Mouse (Mus musculus): ENCODE data around the gene Kcnj14. TPM values are rescaled to one million over a fixed set of nuclear protein-coding genes. Genes with fewer than 3 reads are reported as not detected.

The Kcnj14 gene
- polyA plus RNA-seq, 1 experiment from 2014 or later: 0.74 TPM

DNA sequence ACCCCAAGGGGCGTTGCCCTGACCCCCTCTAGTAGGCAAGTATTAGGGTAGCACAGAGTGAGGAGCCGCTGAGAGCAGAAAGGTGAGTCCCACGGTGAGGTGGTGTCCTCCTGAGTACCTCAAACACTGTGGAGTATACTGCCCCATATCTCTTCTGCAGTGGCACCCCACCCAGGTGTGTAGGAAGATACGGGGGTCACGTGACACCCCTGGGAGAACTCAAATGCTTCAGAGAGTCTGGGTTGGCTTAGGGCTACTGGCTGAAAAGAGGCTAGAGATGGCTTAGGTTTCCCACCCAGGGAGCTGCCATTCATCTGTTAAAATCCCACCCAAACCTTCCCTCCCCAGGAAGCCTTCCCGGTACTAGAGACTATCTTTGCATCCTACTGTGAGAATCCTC is 27.6 kb downstream of the Kcnj14 start:
- 0 out of 2 replicates have a peak overlapping the region, but pooled peaks have one; percentile 54 for H3K4me3 ChIP-seq (ENCODE audit: low read depth, low read length)
- DNase-seq (ENCODE audit: low spot score): no peak
- no peaks in the 10 kb centered on the region for H3K9me3 ChIP-seq (ENCODE audit: control insufficient read depth, low read length)
- H3K9ac ChIP-seq (ENCODE audit: low read depth, low read length): no peak overlapping the region
- H3K27me3 ChIP-seq (replicated peaks; ENCODE audit: control insufficient read depth, insufficient read depth, low read length): peaks cover 73% of the 10 kb centered on the region
- H3K36me3 ChIP-seq (ENCODE audit: control insufficient read depth, insufficient read depth, low read length): no peaks in the 10 kb centered on the region
- ATAC-seq (replicated peaks; ENCODE audit: low FRiP score): peak; percentile 71
- peaks cover 34% of the 10 kb centered on the region for H3K4me1 ChIP-seq (replicated peaks; ENCODE audit: control insufficient read depth, insufficient read depth, low read length)
- peak overlapping the region; percentile 92; the same call in 1 of the 2 replicates for H3K4me2 ChIP-seq
- WGBS: 27% methylated on average over 6 of the region's 6 CpGs
- no peak overlapping the region for H3K27ac ChIP-seq (ENCODE audit: low read depth, low read length)

DNA sequence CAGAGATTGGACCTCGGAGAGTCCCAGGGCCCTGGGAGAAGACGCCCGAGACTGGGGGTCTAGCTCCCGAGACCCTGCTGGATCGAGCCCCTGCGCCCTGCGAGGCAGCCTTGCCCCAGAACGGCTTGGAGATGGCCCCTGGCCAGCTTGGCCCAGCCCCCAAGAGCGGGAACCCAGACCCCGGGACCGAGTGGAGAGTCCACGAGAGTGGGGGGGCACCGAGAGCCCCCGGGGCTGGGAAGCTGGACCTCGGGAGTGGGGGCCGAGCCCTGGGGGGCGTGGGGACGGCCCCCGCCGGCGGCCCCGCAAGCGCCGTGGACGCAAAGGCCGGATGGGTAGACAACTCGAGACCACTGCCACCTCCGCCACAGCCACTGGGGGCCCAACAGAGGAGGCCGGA is 29.6 kb downstream of the Kcnj14 start:
- peaks cover 77% of the 10 kb centered on the region for H3K27me3 ChIP-seq (replicated peaks; ENCODE audit: control insufficient read depth, insufficient read depth, low read length)
- H3K36me3 ChIP-seq (ENCODE audit: control insufficient read depth, insufficient read depth, low read length): no peaks in the 10 kb centered on the region
- H3K4me3 ChIP-seq (ENCODE audit: low read depth, low read length): no peak overlapping the region
- H3K4me2 ChIP-seq: no peak overlapping the region
- H3K27ac ChIP-seq (ENCODE audit: low read depth, low read length): no peak overlapping the region
- H3K9ac ChIP-seq (ENCODE audit: low read depth, low read length): no peak overlapping the region
- ATAC-seq (replicated peaks; ENCODE audit: low FRiP score) (no peak), DNase-seq (ENCODE audit: low spot score) (no peak)
- H3K9me3 ChIP-seq (ENCODE audit: control insufficient read depth, low read length): no peaks in the 10 kb centered on the region
- H3K4me1 ChIP-seq (replicated peaks; ENCODE audit: control insufficient read depth, insufficient read depth, low read length): peaks cover 22% of the 10 kb centered on the region
- WGBS: 90% methylated on average over 29 of the region's 29 CpGs

DNA sequence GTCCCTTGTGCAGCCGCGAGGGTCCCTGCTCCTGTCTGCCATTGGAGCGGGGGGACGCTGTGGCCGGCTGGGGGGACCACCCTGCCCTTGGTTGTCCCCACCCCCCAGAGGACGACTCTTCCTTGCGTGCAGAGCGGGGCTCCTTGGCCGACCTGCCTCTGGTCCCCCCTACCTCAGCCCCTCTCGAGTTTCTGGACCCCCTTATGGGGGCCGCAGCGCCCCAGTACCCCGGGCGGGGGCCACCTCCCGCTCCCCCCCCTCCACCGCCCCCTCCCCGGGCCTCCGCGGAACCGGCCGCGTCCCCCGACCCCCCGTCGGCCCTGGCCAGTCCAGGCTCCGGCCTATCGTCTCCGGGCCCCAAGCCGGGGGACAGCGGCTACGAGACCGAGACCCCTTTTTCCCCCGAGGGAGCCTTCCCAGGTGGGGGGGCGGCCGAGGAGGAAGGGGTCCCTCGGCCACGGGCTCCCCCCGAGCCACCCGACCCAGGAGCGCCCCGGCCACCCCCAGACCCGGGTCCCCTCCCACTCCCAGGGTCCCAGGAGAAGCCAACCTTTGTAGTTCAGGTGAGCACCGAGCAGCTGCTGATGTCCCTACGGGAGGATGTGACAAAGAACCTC is 30.5 kb downstream of the Kcnj14 start:
- H3K36me3 ChIP-seq (ENCODE audit: control insufficient read depth, insufficient read depth, low read length): no peaks in the 10 kb centered on the region
- ATAC-seq (replicated peaks; ENCODE audit: low FRiP score): no peak
- no peak for DNase-seq (ENCODE audit: low spot score)
- H3K27ac ChIP-seq (ENCODE audit: low read depth, low read length): no peak overlapping the region
- 69% methylated on average over 39 of the region's 44 CpGs for WGBS
- H3K27me3 ChIP-seq (replicated peaks; ENCODE audit: control insufficient read depth, insufficient read depth, low read length): peaks cover 71% of the 10 kb centered on the region
- no peak overlapping the region for H3K4me3 ChIP-seq (ENCODE audit: low read depth, low read length)
- H3K4me1 ChIP-seq (replicated peaks; ENCODE audit: control insufficient read depth, insufficient read depth, low read length): peaks cover 22% of the 10 kb centered on the region
- H3K9ac ChIP-seq (ENCODE audit: low read depth, low read length): no peak overlapping the region
- H3K9me3 ChIP-seq (ENCODE audit: control insufficient read depth, low read length): no peaks in the 10 kb centered on the region
- H3K4me2 ChIP-seq: no peak overlapping the region

DNA sequence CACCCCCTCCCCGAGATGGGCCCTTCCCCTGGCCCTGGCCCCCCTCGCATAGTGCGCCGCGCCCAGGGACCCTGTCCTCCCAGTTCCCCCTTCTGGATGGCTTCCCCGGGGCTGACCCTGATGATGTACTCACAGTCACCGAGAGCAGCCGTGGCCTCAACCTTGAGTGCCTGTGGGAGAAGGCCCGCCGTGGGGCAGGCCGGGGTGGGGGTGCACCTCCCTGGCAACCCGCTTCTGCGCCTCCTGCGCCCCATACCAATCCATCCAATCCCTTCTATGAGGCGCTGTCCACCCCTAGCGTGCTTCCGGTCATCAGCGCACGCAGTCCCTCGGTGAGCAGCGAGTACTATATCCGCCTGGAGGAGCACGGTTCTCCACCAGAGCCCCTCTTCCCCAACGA is 31.3 kb downstream of the Kcnj14 start:
- 66% methylated on average over 24 of the region's 24 CpGs for WGBS
- peaks cover 67% of the 10 kb centered on the region for H3K27me3 ChIP-seq (replicated peaks; ENCODE audit: control insufficient read depth, insufficient read depth, low read length)

GRCm38 (mm10) chr7:45791756-45792490 is 32.7 kb downstream of the Kcnj14 start:
- Histone ChIP-seq H3K9ac (ENCODE audit: low read depth, low read length) (no peak overlapping the region), H3K4me1 (replicated peaks; ENCODE audit: control insufficient read depth, insufficient read depth, low read length) (peaks cover 2% of the 10 kb centered on the region; the same call in 1 of the 2 replicates), H3K9me3 (ENCODE audit: control insufficient read depth, low read length) (no peaks in the 10 kb centered on the region), H3K4me3 (ENCODE audit: low read depth, low read length) (no peak overlapping the region), H3K27me3 (replicated peaks; ENCODE audit: control insufficient read depth, insufficient read depth, low read length) (peaks cover 67% of the 10 kb centered on the region), H3K36me3 (ENCODE audit: control insufficient read depth, insufficient read depth, low read length) (no peaks in the 10 kb centered on the region), H3K4me2 (no peak overlapping the region), H3K27ac (ENCODE audit: low read depth, low read length) (no peak overlapping the region)
- no peak for ATAC-seq (replicated peaks; ENCODE audit: low FRiP score)
- 54% methylated on average over 17 of the region's 17 CpGs for WGBS
- DNase-seq (ENCODE audit: low spot score): no peak

More for the DNA sequence above, 31.3 kb downstream of the Kcnj14 start:
- H3K27ac ChIP-seq (ENCODE audit: low read depth, low read length): no peak overlapping the region
- no peak overlapping the region for H3K4me3 ChIP-seq (ENCODE audit: low read depth, low read length)
- no peak overlapping the region for H3K4me2 ChIP-seq
- no peaks in the 10 kb centered on the region for H3K9me3 ChIP-seq (ENCODE audit: control insufficient read depth, low read length)
- no peak overlapping the region for H3K9ac ChIP-seq (ENCODE audit: low read depth, low read length)
- H3K4me1 ChIP-seq (replicated peaks; ENCODE audit: control insufficient read depth, insufficient read depth, low read length): peaks cover 16% of the 10 kb centered on the region
- H3K36me3 ChIP-seq (ENCODE audit: control insufficient read depth, insufficient read depth, low read length): no peaks in the 10 kb centered on the region
- ATAC-seq (replicated peaks; ENCODE audit: low FRiP score): no peak
- DNase-seq (ENCODE audit: low spot score): no peak

DNA sequence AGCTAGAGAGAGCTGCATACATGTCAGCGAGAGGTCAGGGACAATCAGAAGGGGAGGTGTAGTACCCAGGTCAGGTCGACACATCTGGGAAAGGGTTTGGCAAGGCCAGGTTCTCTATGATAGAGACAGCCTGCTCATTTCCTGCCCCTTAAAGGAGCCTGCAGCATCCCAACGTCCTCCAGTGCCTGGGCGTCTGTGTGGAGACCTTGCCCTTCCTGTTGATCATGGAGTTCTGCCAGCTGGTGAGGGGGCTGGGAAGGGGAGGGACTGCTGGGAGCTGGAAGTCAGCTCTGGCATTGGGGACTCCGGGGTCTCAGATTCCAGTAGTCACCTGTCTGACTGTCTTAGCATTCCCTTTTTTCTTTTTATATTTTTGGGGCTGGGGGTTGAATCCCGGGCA is 33.9 kb downstream of the Kcnj14 start:
- ATAC-seq (replicated peaks; ENCODE audit: low FRiP score): no peak
- no peak for DNase-seq (ENCODE audit: low spot score)
- H3K27me3 ChIP-seq (replicated peaks; ENCODE audit: control insufficient read depth, insufficient read depth, low read length): peaks cover 73% of the 10 kb centered on the region
- H3K9me3 ChIP-seq (ENCODE audit: control insufficient read depth, low read length): no peaks in the 10 kb centered on the region
- no peaks in the 10 kb centered on the region for H3K36me3 ChIP-seq (ENCODE audit: control insufficient read depth, insufficient read depth, low read length)
- H3K9ac ChIP-seq (ENCODE audit: low read depth, low read length): no peak overlapping the region
- peaks cover 6% of the 10 kb centered on the region; the same call in 1 of the 2 replicates for H3K4me1 ChIP-seq (replicated peaks; ENCODE audit: control insufficient read depth, insufficient read depth, low read length)
- no peak overlapping the region for H3K4me3 ChIP-seq (ENCODE audit: low read depth, low read length)
- no peak overlapping the region for H3K4me2 ChIP-seq
- WGBS: 63% methylated on average over 6 of the region's 6 CpGs
- H3K27ac ChIP-seq (ENCODE audit: low read depth, low read length): no peak overlapping the region

DNA sequence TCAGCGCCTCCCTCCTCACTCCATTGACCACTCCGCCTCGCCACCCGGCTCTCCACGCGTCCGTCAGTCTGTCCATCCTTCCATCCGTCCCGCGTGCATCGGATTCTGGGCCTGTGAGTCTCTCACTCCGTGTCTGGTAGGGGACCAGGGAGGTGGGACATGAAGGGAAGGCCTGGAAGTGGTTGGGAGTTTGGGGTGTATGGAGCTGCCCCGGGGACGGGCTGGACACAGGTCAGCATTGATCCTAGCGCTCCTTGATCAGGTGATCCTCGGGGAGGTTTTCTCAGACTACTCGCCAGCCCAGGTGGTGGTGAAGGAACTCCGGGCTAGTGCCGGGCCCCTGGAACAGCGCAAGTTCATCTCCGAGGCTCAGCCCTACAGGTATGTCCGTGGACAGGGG is 36.9 kb downstream of the Kcnj14 start:
- WGBS: 67% methylated on average over 22 of the region's 22 CpGs
- peak overlapping the region; percentile 24; the same call in 1 of the 2 replicates for H3K4me2 ChIP-seq
- peaks cover 68% of the 10 kb centered on the region for H3K27me3 ChIP-seq (replicated peaks; ENCODE audit: control insufficient read depth, insufficient read depth, low read length)
- H3K27ac ChIP-seq (ENCODE audit: low read depth, low read length): no peak overlapping the region
- H3K4me1 ChIP-seq (replicated peaks; ENCODE audit: control insufficient read depth, insufficient read depth, low read length): peaks cover 6% of the 10 kb centered on the region; the same call in 1 of the 2 replicates
- no peak overlapping the region for H3K4me3 ChIP-seq (ENCODE audit: low read depth, low read length)
- DNase-seq (ENCODE audit: low spot score): no peak
- H3K9me3 ChIP-seq (ENCODE audit: control insufficient read depth, low read length): no peaks in the 10 kb centered on the region
- ATAC-seq (replicated peaks; ENCODE audit: low FRiP score): no peak
- H3K36me3 ChIP-seq (ENCODE audit: control insufficient read depth, insufficient read depth, low read length): no peaks in the 10 kb centered on the region
- no peak overlapping the region for H3K9ac ChIP-seq (ENCODE audit: low read depth, low read length)

DNA sequence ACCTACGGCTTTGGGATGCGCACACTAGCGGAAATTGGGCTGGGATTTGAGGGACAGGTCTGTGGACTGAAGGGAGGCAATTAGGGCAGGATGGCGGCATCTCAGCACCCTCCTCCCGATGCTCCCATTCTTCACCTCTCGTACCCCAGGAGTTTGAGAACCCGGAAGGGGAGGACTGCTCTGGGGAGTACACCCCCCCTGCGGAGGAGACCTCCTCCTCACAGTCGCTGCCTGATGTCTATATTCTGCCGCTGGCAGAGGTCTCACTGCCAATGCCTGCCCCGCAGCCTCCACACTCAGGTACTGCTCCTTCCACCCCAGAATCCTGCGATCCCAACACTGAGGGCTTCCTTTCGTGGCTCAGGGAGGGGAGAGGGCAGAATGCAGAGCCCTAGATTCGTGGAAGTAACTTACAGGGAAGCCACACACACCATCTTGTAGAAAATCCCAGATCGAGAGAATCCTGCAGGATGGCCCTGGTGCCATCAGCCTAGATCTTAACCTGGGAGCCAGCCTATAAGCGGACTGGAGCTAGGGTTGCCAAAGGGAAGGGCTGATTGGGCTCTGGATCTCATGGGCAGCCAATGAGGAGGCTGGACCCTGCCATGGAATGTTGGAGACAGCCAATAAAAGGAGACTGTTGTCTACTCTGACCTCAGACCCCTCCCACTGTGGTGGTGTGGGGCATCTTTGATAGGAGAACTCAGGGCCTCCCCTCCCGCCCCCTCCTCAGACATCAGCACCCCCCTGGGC is 37.7 kb downstream of the Kcnj14 start:
- Histone ChIP-seq H3K27ac (ENCODE audit: low read depth, low read length) (no peak overlapping the region), H3K4me2 (peak overlapping the region; percentile 65), H3K4me1 (replicated peaks; ENCODE audit: control insufficient read depth, insufficient read depth, low read length) (peaks cover 6% of the 10 kb centered on the region; the same call in 1 of the 2 replicates), H3K27me3 (replicated peaks; ENCODE audit: control insufficient read depth, insufficient read depth, low read length) (peaks cover 60% of the 10 kb centered on the region), H3K36me3 (ENCODE audit: control insufficient read depth, insufficient read depth, low read length) (no peaks in the 10 kb centered on the region), H3K4me3 (ENCODE audit: low read depth, low read length) (peak overlapping the region; percentile 54), H3K9me3 (ENCODE audit: control insufficient read depth, low read length) (no peaks in the 10 kb centered on the region), H3K9ac (ENCODE audit: low read depth, low read length) (no peak overlapping the region)
- WGBS: 8% methylated on average over 17 of the region's 17 CpGs
- ATAC-seq (replicated peaks; ENCODE audit: low FRiP score): peak; percentile 33; the same call in 1 of the 2 replicates
- DNase-seq (ENCODE audit: low spot score): no peak
